Mouse (Mus musculus) hindbrain, embryonic 10.5 days (tissue): ENCODE measurements around the gene Clcn2. TPM values are rescaled to one million over a fixed set of nuclear protein-coding genes. Genes with fewer than 3 reads are reported as not detected.

Experiments used
- DNase-seq: peaks from one replicate; pipeline ENCODE4 v3.0.0-alpha.2; 2017; ENCODE audit warnings: low spot score
- H3K27ac ChIP-seq: fragments of 300-500 bp; sonication (generic); 2 replicates; pipeline ENCODE4 v1.5.1; 2016; ENCODE audit warnings: mild to moderate bottlenecking, moderate library complexity
- H3K27me3 ChIP-seq: fragments of 300-500 bp; sonication (generic); 2 replicates; pipeline ENCODE4 v1.6.1; 2016; ENCODE audit warnings: mild to moderate bottlenecking; ENCODE audit not compliant: poor library complexity, insufficient read depth, severe bottlenecking
- H3K36me3 ChIP-seq: fragments of 300-500 bp; sonication (generic); 2 replicates; pipeline ENCODE4 v1.6.1; 2016; ENCODE audit warnings: mild to moderate bottlenecking, moderate library complexity
- H3K4me1 ChIP-seq: fragments of 300-500 bp; sonication (generic); replicated peaks from 2 replicates; pipeline ENCODE4 v1.6.1; 2016; ENCODE audit warnings: mild to moderate bottlenecking
- H3K4me3 ChIP-seq: fragments of 300-500 bp; sonication (generic); 2 replicates; pipeline ENCODE4 v1.5.1; 2016; ENCODE audit warnings: mild to moderate bottlenecking, moderate library complexity
- H3K9me3 ChIP-seq: fragments of 300-500 bp; sonication (generic); 2 replicates; pipeline ENCODE4 v1.6.1; 2016; ENCODE audit warnings: mild to moderate bottlenecking, moderate library complexity
- WGBS: fragments of 180-500 bp; shearing (Covaris S2); methylation state at CpG from one replicate; pipeline ENCODE4 v1.1.7; 2016; 5-methylcytosine and 5-hydroxymethylcytosine counted together
- polyA plus RNA-seq: library from polyadenylated mRNA; unstranded; fragments of >200 nt; fragmentation: Nextera tagmentation; extraction: Ambion mirVana; gene quantifications from 2 replicates; pipeline ENCODE4 v1.2.1, GENCODE M21; 2016

The Clcn2 gene
- polyA plus RNA-seq, 1 experiment from 2014 or later, result 22.1 TPM

- Histone ChIP-seq H3K27ac (peak overlapping the region; percentile 89; the same call in 1 of the 2 replicates), H3K4me3 (peak overlapping the region; percentile 67; the same call in 1 of the 2 replicates), H3K27me3 (peaks cover 17% of the 10 kb centered on the region), H3K9me3 (no peaks in the 10 kb centered on the region), H3K4me1 (peaks cover 45% of the 10 kb centered on the region), H3K36me3 (peaks cover 51% of the 10 kb centered on the region)
- DNase-seq, result peak; percentile 18
- WGBS, result 47% methylated on average over 16 of the region's 16 CpGs
These were observed 25.1 kb downstream of the Clcn2 start for GRCm38 (mm10) chr16:20692241-20692965.

GRCm38 (mm10) chr16:20691617-20692016 is 25.9 kb downstream of the Clcn2 start:
- Histone ChIP-seq H3K4me1 (peaks cover 45% of the 10 kb centered on the region), H3K27ac (no peak overlapping the region), H3K27me3 (peaks cover 17% of the 10 kb centered on the region), H3K36me3 (peaks cover 59% of the 10 kb centered on the region), H3K4me3 (no peak overlapping the region), H3K9me3 (no peaks in the 10 kb centered on the region)
- WGBS, result 92% methylated on average over 1 of the region's 1 CpGs
- DNase-seq, result no peak

- 94% methylated on average over 3 of the region's 3 CpGs for WGBS
- Histone ChIP-seq H3K27me3 (peaks cover 17% of the 10 kb centered on the region), H3K9me3 (no peaks in the 10 kb centered on the region), H3K36me3 (peaks cover 67% of the 10 kb centered on the region), H3K4me1 (peaks cover 37% of the 10 kb centered on the region), H3K27ac (no peak overlapping the region), H3K4me3 (no peak overlapping the region)
- no peak for DNase-seq
These were observed 26.8 kb downstream of the Clcn2 start for GRCm38 (mm10) chr16:20690774-20691173.

GRCm38 (mm10) chr16:20677974-20678675 is 39.4 kb downstream of the Clcn2 start:
- Histone ChIP-seq H3K27ac (no peak overlapping the region), H3K4me1 (peaks cover 20% of the 10 kb centered on the region), H3K36me3 (peaks cover 94% of the 10 kb centered on the region), H3K27me3 (no peaks in the 10 kb centered on the region), H3K9me3 (no peaks in the 10 kb centered on the region), H3K4me3 (no peak overlapping the region)
- WGBS, result 92% methylated on average over 10 of the region's 10 CpGs
- no peak for DNase-seq

GRCm38 (mm10) chr16:20677380-20677779 is 40.2 kb downstream of the Clcn2 start:
- 92% methylated on average over 5 of the region's 5 CpGs for WGBS
- Histone ChIP-seq H3K27ac (no peak overlapping the region), H3K36me3 (peaks cover 86% of the 10 kb centered on the region), H3K27me3 (no peaks in the 10 kb centered on the region), H3K4me1 (peaks cover 20% of the 10 kb centered on the region), H3K9me3 (no peaks in the 10 kb centered on the region), H3K4me3 (no peak overlapping the region)
- no peak for DNase-seq

GRCm38 (mm10) chr16:20676702-20677101 is 40.8 kb downstream of the Clcn2 start:
- peaks cover 24% of the 10 kb centered on the region for H3K4me1 ChIP-seq
- no peaks in the 10 kb centered on the region for H3K27me3 ChIP-seq
- peaks cover 79% of the 10 kb centered on the region for H3K36me3 ChIP-seq
- H3K4me3 ChIP-seq, result no peak overlapping the region
- H3K9me3 ChIP-seq, result no peaks in the 10 kb centered on the region
- 89% methylated on average over 4 of the region's 4 CpGs for WGBS
- no peak overlapping the region for H3K27ac ChIP-seq
- no peak for DNase-seq

GRCm38 (mm10) chr16:20675213-20675612 is 42.3 kb downstream of the Clcn2 start:
- 94% methylated on average over 6 of the region's 6 CpGs for WGBS
- DNase-seq, result no peak

GRCm38 (mm10) chr16:20673706-20674303 is 43.7 kb downstream of the Clcn2 start:
- peak; percentile 12 for DNase-seq
- Histone ChIP-seq H3K36me3 (peaks cover 51% of the 10 kb centered on the region), H3K4me1 (peaks cover 25% of the 10 kb centered on the region), H3K27ac (peak overlapping the region; percentile 97), H3K4me3 (peak overlapping the region; percentile 89), H3K27me3 (no peaks in the 10 kb centered on the region), H3K9me3 (no peaks in the 10 kb centered on the region)
- WGBS, result 20% methylated on average over 14 of the region's 14 CpGs

More at GRCm38 (mm10) chr16:20675213-20675612, 42.3 kb downstream of the Clcn2 start:
- H3K4me1 ChIP-seq, result peaks cover 25% of the 10 kb centered on the region
- no peaks in the 10 kb centered on the region for H3K9me3 ChIP-seq
- no peak overlapping the region for H3K27ac ChIP-seq
- no peaks in the 10 kb centered on the region for H3K27me3 ChIP-seq
- peak overlapping the region; percentile 89; the same call in 1 of the 2 replicates for H3K4me3 ChIP-seq
- H3K36me3 ChIP-seq, result peaks cover 65% of the 10 kb centered on the region

GRCm38 (mm10) chr16:20672965-20673705 is 44.4 kb downstream of the Clcn2 start:
- Histone ChIP-seq H3K9me3 (no peaks in the 10 kb centered on the region), H3K4me1 (peaks cover 25% of the 10 kb centered on the region), H3K4me3 (peak overlapping the region; percentile 89), H3K27ac (peak overlapping the region; percentile 97), H3K27me3 (no peaks in the 10 kb centered on the region), H3K36me3 (peaks cover 44% of the 10 kb centered on the region)
- under 1% methylated on average over 76 of the region's 78 CpGs for whole genome bisulfite sequencing
- peak; percentile 44 for DNase-seq

- Histone ChIP-seq H3K9me3 (no peaks in the 10 kb centered on the region), H3K27ac (peak overlapping the region; percentile 97), H3K36me3 (peaks cover 37% of the 10 kb centered on the region), H3K4me3 (peak overlapping the region; percentile 89), H3K27me3 (no peaks in the 10 kb centered on the region), H3K4me1 (peaks cover 25% of the 10 kb centered on the region)
- peak; percentile 95 for DNase-seq
- WGBS, result under 1% methylated on average over 38 of the region's 38 CpGs
These were observed 45.0 kb downstream of the Clcn2 start for GRCm38 (mm10) chr16:20672500-20672902.

GRCm38 (mm10) chr16:20671886-20672285 is 45.7 kb downstream of the Clcn2 start:
- 31% methylated on average over 6 of the region's 6 CpGs for WGBS
- Histone ChIP-seq H3K27ac (peak overlapping the region; percentile 97), H3K9me3 (no peaks in the 10 kb centered on the region), H3K4me1 (peaks cover 25% of the 10 kb centered on the region), H3K4me3 (peak overlapping the region; percentile 89), H3K36me3 (peaks cover 31% of the 10 kb centered on the region), H3K27me3 (no peaks in the 10 kb centered on the region)
- DNase-seq, result peak; percentile 16

GRCm38 (mm10) chr16:20670291-20670690 is 47.3 kb downstream of the Clcn2 start:
- H3K36me3 ChIP-seq, result peaks cover 23% of the 10 kb centered on the region
- no peak overlapping the region for H3K27ac ChIP-seq
- no peak overlapping the region for H3K4me3 ChIP-seq
- peaks cover 24% of the 10 kb centered on the region for H3K4me1 ChIP-seq
- H3K9me3 ChIP-seq, result no peaks in the 10 kb centered on the region
- no peak for DNase-seq
- WGBS, result 93% methylated on average over 3 of the region's 3 CpGs
- H3K27me3 ChIP-seq, result no peaks in the 10 kb centered on the region
